Mouse (Mus musculus): ENCODE results near the gene Ptprn.

The Ptprn gene

DNA sequence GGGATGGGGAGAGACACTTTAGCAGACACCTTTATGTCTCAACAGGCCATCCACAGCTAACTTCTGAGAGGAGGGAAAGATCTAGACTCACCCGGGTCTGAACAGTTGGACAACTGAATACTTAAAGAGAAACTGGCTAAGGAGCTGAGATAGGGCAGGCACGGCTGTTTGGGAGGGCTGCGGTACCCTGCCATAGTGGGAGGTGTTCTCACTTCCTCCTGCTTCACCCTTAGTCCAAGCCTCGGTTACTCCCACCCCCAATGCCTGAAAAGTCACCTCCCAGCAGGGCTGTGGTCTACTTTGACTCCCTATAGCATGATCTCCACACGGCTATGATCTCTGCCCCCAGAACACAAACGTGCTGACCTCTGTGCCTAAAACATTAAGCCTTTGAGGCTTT, 40.8 kb downstream of the Ptprn start:
- no peak for DNase-seq (ENCODE audit: low spot score in 2 of 2)

DNA sequence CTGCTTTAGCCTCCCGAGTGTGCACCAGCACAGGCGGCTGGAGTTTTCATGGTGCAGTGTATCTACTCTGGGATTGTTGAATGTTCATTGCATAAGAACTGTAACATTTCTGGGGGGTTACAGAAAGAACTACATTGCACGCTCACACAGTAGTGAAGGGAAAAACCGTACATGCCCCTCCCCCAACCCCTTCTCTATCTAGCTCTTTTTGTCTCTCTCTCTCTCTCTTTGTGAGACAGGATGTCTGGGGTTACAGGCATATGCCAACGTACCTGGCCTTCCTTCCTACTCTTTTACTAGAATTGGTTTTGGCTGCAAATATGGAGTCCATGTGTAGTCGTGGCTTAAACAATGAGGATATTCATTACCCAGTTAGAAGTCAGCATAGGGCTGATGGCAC, 41.4 kb downstream of the Ptprn start:
- DNase-seq (ENCODE audit: low spot score in 2 of 2) = no peak

DNA sequence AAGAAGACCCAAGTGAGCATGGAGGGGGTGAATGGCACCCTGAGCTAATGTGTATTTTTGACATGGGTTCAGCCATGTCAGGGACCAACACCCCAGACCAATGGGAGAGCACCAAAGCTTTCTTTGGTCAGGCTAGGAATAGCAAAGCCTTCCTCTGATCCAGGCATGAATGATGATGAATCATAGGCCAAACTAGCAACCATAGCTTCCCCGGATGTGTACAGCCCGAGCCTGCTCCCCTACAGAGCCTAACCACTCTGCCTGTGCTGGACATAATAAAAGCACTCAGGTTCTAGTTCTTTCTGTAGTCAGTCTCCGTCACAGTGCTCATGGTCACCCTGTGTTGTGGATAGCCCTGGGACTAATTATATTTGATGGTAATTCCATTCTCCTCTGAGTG, 42.8 kb downstream of the Ptprn start:
- no peak for DNase-seq (ENCODE audit: low spot score in 2 of 2)

DNA sequence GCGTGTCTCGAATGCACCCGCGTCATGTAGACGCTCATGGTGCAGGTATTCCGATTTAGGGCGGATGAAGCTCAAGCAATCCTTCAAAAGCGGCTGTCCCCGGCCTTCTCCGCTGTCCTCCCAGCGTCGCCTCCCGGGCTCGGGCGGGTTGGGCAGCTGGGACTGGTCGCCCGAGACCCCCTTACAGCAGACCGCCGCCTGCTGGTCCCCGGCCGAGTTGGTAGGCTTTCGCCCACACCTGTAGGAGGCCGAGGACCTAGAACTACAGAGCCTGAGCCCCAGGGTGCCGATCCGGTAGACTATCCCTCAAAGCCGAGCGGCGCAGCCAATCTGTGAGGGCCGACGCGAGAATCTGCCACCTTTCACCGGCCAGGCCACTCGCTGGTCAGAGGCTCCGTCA, 44.8 kb downstream of the Ptprn start, which contains the start of gene Tuba4a:
Tuba4a (minus strand) TSS at position 335 of the 400 bp plus-strand sequence.
- no peak for DNase-seq (ENCODE audit: low spot score in 2 of 2)

DNA sequence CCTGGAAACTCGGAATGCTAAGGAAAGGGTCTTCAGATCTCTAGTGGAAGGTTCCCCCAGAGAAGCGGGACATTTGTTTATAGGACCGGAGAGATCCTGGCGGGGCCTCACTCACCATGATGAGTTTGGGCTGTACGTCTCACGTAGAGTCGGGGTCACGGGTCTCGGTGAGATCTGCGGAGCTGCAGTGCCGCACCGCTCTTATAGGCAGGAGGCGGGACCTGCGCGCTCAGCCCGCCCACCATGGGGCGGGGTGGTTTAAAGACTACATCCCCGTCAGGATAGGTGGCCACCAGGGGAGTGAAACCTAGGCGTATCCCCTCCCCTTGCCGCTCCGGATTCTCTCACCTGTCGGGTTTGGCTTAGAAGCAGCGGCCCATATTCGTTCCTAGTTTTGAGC, 45.2 kb downstream of the Ptprn start:
- peak; percentile 91 to 95 for DNase-seq (ENCODE audit: low spot score in 2 of 2)

DNA sequence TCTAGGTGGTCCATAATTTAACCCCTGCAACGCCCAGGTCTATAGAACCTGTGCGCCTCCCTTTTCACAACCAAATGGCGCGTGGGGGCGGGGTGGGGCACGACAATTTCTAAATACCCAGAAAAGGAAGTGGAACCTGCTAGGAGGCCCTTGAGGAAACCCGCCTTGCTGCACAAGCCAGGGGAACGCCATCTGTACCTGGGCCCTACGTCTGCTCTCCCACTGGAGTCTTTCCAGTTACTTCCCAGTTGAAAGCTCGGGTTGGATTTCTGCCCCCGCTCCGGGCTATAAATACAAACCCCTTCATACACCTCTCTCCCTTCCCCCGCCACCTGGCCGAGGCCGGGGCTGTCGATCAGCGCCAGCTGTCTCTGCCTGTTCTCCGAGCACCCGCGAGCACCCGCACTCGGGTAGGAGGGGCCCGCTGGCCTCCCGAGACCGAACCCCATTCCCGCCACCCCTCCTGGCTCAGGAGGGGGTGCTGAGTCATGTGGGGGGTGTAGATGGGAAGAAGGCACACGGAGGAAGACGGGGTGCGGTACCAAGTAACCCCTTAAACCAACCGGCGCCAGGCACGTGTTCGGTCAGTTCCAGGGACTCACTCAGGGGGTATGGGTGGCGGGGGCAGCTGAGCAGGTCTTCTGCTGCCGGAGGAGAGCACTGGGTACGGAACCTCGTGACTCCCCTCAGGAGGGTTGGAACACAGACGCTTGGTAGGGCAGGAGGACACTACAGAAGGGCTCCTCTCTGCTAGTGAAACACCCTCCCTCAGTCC, 45.9 kb downstream of the Ptprn start:
- DNase-seq (ENCODE audit: low spot score in 2 of 2) = peak; percentile 74 to 77

DNA sequence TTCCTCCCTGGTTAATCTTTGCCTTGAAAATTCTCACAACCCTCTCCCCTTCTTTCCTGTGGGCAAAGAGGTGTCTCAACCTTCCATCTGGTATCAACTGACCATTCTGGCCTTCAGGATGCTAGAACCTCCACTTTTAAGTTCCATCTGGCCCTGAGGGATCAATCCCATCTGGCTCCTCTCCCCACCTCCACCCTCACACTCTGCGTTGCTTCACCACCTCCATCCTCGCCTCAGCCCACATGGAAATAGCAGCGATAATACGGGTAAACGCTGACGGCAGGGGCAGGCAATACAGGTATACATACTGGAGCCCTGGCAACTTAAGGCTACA, 46.4 kb downstream of the Ptprn start:
- DNase-seq (ENCODE audit: low spot score in 2 of 2) = peak in 1 of 2 experiments; percentile 51

DNA sequence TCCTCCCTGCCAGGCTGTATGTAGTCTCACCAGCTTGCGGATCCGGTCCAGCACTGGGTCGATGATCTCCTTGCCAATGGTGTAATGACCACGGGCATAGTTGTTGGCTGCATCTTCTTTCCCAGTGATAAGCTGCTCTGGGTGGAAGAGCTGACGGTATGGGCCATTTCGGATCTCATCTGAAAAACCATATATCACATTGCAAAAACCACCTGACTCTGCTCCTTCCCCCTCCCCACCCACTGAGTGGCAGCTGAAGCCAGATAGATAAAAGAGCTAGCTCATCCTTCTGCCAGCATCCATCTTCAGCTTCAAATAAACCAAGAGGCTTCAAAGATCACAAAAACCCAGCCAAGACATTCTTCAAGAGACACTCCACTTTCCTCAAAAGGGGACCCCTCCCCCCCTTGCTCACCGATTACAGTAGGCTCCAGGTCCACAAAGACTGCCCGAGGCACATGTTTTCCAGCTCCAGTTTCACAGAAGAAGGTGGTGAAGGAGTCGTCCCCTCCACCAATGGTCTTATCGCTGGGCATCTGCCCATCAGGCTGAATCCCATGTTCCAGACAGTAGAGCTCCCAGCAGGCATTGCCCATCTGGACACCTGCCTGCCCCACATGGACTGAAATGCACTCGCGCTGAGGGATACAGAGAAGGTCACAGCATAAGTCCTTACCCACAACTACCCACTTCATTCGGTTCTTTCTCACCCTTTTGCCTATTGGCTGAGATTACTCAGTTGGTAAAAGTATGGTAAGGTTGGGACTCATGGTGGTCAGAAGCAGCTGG, 47.3 kb downstream of the Ptprn start:
- DNase-seq (ENCODE audit: low spot score in 2 of 2) = no peak

DNA sequence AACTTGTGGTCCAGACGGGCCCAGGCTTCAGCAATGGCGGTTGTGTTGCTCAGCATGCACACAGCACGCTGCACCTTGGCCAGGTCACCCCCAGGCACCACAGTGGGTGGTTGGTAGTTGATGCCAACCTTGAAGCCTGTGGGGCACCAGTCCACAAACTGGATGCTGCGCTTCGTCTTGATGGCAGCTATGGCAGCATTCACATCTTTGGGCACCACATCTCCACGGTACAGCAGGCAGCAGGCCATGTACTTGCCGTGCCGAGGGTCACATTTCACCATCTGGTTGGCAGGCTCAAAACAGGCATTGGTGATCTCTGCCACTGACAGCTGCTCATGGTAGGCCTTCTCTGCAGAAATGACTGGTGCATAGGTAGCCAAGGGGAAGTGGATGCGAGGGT, 48.5 kb downstream of the Ptprn start:
- no peak for DNase-seq (ENCODE audit: low spot score in 2 of 2)

DNA sequence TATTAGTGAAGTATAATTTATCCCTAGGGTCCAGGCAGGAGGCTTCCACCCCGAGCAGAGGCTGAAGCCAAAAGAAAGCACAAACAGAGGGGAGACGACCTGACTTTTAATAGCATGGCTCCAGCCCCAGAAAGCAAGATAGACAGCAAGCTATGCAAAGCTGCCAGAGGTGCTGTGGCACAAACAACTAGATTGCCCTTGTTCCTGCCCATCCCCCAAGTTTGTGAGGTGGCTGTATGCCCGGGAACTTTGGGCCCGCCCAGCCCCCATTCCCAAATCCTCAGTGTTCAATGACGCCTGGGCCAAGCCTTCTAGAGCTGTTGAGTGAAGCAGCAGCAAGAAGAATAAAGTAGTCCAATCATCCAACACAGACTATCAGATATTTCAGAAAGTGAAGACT, 49.4 kb downstream of the Ptprn start:
- peak; percentile 68 to 75 for DNase-seq (ENCODE audit: low spot score in 2 of 2)

DNA sequence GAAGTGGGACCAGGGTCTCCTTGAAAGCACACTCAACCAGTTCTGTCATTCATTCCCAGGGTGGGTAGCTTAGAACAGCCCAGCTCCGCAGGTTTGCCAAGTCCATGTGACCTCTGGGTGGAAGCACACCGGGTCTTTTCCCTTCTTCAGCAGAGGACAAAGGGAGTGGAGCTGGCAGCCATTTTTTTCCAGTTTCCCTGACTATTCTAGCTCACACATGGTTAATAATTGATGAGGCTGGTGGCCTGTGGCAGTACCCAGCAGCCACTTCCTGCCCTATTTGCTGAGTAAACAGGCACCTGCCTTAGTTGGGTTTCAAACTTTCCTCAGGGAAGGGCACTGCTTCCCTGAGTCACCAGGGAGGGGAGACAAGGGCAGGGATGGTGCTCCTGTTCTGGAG, 49.9 kb downstream of the Ptprn start:
- no peak for DNase-seq (ENCODE audit: low spot score in 2 of 2)

DNA sequence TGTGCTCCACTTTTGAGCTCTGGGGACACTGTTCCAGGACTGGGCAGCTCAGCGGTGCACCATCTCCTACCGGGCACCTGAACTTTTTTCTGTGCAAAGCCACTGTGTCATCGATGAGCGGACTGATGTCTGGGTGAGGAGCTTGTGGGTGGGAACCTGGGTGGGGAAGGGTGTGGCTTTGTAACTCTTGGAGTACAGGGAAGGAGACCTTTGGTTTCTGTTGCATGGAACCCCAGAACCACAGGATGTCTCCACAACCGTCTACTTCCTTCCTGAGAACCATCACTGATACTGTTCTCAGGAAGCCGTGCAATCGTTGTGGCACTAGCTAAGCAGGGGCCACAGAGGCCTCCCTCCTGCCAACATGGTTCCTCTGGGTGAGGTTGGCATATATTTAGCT, 51.2 kb downstream of the Ptprn start:
- DNase-seq (ENCODE audit: low spot score in 2 of 2) = no peak

DNA sequence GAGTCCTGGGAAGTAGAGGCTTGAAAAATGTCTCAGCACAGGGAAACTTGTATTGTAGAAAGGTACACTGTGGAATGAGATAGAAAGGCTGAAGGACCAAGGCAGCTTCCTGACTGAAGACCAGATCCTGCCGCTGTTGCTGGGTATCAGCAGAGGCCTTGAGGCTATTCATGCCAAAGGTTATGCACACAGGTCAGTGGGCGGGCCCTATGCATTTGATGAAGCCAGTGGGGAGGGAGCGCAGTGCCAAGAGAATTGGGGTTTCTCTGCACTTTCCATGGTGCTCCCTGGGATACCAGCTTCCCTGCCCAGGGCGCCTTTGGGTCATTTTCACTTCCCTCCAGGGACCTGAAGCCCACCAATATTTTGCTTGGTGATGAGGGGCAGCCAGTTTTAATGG, 51.8 kb downstream of the Ptprn start:
- no peak for DNase-seq (ENCODE audit: low spot score in 2 of 2)

DNA sequence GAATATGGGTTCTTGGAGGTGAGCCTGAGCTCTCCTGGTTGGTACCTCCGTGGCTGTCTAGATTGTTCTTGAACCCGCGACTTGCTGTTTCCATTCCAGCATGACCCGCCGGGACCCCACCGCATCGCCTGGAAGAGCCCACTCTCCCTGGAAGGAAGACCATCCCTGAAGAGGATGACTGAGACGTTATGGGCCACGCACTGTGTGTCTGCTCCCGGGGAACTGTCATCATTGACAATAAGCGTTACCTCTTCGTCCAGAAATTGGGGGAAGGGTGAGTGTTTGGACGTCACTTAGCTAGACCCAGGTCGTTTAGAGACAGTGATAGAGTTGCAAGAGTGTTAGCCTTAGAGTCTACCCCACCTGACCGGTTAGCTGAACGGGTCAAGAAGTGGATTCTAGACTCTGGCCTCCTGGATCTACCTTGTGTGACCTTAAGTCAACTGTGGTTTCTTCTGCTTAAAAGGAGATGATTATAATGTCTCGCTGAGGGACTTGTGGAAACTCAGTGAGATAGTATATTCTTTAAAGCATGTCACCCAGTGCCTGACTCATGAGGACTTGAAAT, 53.1 kb downstream of the Ptprn start:
- DNase-seq (ENCODE audit: low spot score in 2 of 2) = no peak

DNA sequence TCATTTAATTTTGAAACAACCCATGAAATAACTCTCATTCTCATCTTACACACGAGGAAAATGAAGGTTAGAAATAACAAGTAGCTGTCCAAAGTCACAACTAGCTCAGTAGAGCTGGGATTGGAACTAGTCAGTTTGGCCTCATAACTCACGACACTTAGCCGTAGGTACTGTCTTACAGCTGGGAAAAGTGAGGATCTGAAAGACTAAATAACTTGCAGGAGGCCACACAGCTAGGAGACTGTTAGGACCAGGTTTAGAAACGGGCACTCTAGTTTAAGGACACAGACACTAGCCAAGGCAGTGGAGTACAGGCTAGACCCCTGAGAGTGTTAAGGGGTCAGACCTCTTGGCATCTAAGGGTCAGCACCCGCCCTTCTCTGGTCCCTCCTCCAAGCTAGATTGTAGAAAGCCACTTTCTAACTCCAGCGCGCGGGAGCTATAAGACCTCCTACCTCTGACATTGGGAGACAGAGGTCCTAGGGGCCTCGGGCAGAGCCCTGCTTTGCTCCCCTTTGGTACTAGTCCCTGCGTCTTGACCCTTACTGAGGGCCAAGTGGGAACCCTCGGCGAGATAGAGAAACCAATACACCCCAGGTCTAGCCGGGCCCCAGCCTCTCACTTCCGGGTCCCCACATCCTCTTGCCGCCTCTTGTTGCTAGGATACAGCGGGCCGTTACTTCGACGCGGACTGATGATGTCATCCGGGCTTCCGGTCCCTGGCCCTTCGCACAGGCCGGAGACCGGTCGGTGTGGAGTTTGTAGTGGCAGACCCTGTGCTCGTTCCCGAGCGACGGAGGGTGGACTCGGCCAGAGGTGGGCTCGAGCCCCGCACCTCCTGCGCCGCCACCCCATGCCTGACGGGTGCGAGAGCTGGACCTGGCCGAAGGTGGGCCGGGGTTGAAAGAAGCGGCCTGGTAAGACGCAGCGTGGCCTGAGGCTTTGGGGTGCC, 53.9 kb downstream of the Ptprn start, which contains the start of the genes Glb1l and Stk16:
Glb1l (minus strand) TSS at position 678 of the 952 bp plus-strand sequence.
Stk16 (plus strand) TSS at position 703 of the 952 bp plus-strand sequence.
- DNase-seq (ENCODE audit: low spot score in 2 of 2) = peak; percentile 96 to 98

DNA sequence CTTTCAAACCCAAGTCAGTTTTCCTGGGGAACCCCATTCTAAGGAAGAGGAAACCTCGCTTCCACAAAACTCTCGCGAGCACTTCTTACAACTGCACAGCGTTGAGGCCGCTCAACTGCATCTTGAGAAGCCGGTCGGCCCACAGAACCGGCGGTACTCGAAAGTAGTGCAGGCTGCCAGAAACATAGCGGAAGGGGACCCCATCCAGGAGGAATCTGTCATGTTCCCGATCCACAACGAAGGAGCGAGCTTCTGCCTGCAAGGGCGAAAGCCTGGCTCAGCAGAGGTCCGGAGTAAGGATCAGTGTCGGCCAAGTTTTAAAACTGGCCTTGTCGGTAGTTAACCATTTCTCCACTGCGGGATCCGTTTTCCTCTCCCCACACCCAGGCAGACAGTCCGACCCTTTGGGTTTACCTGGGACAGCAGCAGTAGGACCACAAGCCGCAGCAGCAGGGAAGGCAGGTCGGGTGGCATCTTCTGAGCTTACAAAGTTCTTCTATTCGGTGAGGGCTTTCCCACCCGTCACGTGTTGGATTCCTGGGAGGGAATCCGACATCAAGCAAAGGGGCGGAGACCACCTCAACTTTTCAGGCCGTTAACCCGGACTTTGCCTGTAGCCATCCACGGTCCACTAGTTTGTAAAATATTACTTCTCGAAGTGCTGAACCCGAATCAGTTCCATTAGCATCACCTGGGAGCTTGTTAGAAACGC, 55.2 kb downstream of the Ptprn start:
- no peak for DNase-seq (ENCODE audit: low spot score in 2 of 2)

DNA sequence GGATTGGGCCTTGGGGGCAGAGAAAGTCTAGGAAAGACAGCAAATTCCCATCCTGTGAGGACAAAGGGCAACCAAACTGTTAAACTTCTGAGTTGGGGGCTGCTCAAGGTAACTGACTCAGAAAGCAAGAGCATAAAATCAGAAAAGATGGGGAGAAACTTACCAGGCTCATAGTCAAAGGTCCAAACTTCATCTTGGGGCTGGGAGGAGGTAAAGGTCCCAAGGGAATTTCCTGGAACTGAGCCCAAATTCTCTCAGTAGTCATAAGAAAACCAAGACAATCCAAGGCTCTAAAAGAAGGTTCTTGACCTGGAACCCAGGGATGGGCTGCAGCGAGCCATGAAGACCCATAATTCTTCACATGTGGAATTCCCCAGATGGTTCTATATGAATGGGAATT, 63.1 kb downstream of the Ptprn start:
- DNase-seq (ENCODE audit: low spot score in 2 of 2) = no peak
